Mouse (Mus musculus): ENCODE data around the gene Gm28510.
"Not testable (repeated sequence)": the region's sequence is repeated elsewhere in the genome, so short reads cannot be mapped to it uniquely, and the experiment has no call there.

Gene Gm28510

GRCm38 (mm10) chrY:10412437-10412836 lies at the start of gene Gm28510:
TSS of gene Gm28510 (plus strand) at chrY:10412737.
- DNase-seq (ENCODE audit: low spot score) = not testable (repeated sequence)
